Mouse (Mus musculus) naive thymus-derived CD4-positive, alpha-beta T cell, adult 2 months (primary cell): ENCODE results near the gene Ghrhr.

Source experiments
- DNase-seq: peaks from one replicate; pipeline ENCODE4 v3.0.0-alpha.2; 2011; ENCODE audit warnings: low read depth

Ghrhr gene

GRCm38 (mm10) chr6:55376076-55376475 lies at the start of gene Ghrhr:
TSS of gene Ghrhr (plus strand) at chr6:55376295.
- DNase-seq, result no peak

- no peak for DNase-seq
These were observed 49.8 kb upstream of the Ghrhr start for GRCm38 (mm10) chr6:55326299-55326698.

DNA sequence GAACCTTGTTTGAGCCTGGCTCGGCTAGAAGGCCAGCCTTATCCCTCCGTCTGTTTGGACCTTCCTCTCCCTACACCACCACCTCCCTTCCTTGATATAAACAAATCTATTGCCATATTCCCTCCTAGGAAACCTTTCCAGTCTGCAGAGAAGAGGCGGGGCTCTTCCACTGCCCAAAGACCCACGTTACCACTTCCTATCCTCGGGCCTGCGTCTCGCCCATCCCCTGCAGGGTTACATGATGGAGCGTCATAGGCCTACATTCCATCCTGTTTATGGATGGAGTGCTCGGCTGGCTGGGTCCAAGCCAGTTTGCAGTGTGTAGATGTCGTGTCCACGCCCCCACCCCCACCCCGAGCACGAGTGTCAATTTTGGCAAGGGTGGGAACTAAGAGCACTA lies 48.8 kb upstream of the Ghrhr start:
- DNase-seq, result no peak

DNA sequence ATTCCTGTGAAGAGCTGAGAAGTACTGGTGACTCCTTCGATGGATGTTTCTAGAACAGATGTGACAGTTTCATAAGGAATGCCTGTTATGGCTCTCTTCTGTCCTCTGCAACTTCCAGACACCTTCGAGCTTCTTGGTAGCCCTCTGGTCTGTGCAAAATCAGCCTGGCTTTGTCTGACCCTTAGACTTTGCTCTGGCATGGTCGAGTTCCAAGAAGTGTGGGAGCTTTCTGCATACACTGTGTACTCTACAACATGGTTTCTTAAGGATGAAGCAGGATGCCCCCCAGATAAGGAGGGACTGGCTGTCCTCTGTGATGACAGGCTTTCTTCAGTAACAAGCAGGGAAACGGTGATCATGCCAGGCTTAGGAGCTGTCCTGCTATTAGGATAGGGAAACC lies 47.9 kb upstream of the Ghrhr start:
- DNase-seq, result no peak

DNA sequence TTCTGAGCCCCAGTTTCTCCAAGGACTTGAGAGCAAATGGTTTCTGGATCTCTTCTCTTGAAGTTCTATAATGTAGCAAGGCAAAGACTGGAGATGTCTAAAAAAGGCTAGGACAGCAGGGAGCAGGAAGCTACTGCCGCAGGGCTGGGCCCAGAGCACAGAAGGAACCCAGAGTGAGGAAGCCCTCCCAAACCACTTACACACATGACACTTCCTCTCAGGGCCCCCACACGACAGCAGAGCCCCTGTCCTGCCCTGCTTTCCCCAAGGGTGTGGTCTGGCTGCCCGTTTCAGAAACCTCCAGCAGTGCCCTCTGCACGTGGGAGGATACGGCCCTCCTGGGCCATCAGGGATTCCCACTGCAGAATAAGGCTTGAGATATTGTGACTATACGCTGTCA lies 44.8 kb upstream of the Ghrhr start:
- DNase-seq, result no peak

- no peak for DNase-seq
These were observed 43.9 kb upstream of the Ghrhr start for GRCm38 (mm10) chr6:55332100-55332772.

- no peak for DNase-seq
These were observed 43.4 kb upstream of the Ghrhr start for GRCm38 (mm10) chr6:55332773-55333109.

- no peak for DNase-seq
These were observed 40.0 kb upstream of the Ghrhr start, which contains the start of gene Aqp1 for GRCm38 (mm10) chr6:55335989-55336514. TSS of gene Aqp1 (plus strand) at chr6:55336432.

GRCm38 (mm10) chr6:55337242-55337641 lies 38.9 kb upstream of the Ghrhr start:
- no peak for DNase-seq

DNA sequence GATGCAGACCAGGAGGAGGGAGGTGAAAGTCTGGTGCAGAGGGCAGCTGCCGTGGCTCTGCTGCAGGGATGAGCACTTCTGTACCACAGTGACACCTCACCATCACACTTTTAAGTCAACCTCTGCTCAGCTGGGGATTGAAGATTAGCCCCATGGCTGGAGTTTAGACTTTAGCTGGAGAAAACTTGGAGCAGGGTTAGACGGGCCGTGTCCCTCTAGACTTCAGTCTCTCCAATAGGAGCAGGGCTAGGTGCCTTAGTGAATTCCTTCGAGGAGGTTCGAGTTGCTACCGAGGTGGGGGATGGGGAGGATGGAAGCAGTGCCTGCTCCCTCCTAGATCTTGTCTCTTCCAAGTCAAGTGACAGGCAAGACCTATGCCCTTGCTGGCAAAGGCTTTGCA lies 38.0 kb upstream of the Ghrhr start:
- no peak for DNase-seq

GRCm38 (mm10) chr6:55338934-55339825 lies 36.9 kb upstream of the Ghrhr start:
- DNase-seq, result no peak

- no peak for DNase-seq
These were observed 34.4 kb upstream of the Ghrhr start for GRCm38 (mm10) chr6:55341688-55342087.

DNA sequence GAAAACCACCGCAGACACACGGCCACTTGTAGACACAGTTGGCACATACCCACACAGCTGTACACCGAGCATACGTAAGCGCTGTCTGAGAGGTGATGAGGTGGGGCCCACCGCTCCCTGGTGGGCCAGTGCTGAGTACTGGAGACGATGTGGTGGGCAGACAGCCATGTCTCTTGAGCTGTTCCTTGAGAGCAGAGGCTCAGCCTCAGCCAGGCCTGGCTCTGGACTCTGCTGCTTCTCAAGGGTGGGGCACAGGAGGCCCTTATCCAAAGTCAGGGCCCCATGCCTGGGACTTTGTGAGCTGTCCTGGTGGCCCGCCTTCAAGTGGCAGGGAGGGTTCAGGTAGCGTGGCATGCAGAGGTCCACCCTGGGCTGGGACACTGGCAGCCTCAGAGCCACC lies 33.8 kb upstream of the Ghrhr start:
- no peak for DNase-seq

DNA sequence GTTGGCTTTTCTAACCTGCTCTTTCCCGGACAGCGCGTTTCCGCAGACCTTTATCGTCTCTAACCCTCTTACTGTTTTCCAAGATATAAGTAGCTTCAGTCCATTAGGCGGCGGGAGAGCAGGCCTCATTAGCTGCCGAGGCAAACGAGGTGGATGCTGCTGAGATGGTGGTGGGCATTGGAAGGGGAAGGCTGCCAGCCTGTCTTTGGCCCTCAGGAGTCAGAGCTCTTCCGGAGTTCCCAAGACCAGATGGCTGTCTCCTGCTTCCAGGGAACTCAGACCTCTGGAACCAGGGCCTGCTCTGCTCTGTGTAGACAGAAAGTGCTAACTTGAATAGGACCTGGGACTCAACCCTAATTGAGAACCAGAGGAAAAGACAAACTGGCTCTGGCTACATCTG lies 32.6 kb upstream of the Ghrhr start:
- no peak for DNase-seq

DNA sequence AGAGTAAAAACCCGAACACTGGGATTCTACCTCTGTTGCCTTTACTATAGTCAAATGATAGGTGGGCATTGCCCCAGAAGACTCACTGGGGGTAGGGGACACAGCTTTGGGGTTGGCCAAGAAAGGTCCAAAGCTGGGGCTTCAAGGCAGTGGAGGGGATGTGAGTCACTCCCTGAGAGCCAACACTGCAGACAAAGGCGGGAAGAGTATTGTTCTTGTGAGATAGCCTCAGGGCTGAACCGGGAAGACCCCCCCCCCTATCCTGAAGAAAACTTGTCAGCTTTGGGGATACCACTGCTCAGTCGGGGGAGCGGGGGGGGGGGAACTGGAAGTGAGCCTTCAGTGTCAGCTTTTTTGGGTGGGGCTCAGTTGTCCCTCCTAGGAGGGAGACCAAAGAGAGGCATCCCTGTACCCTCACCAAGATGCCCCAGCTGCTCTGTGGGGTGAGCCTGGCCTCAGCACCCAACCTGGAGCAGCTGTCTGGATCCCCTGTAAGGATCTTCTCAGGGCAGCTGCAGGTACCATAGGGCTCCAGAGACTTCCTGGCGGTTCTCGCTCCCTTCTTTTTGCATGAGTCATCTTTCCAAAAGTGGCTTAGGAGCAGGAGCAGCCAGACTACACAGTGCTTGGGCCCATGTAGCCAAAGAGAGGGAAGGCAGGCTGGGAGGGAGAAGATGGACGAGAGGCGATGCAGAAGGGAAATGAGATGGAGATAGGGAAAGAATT lies 31.6 kb upstream of the Ghrhr start:
- no peak for DNase-seq

DNA sequence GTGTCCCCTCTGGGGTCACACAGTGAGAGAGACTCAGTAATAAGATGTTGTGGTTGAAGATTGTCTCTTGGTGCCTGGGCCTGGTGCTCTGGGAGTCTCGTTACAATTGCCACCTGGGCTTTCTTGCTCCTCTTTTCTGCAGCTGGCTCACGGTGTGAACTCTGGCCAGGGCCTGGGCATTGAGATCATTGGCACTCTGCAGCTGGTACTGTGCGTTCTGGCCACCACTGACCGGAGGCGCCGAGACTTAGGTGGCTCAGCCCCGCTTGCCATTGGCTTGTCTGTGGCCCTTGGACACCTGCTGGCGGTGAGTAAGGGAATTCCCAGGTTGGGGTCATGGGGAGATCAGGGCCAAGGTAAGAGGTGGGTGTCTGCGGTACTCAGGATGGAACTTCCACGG lies 30.8 kb upstream of the Ghrhr start:
- no peak for DNase-seq

DNA sequence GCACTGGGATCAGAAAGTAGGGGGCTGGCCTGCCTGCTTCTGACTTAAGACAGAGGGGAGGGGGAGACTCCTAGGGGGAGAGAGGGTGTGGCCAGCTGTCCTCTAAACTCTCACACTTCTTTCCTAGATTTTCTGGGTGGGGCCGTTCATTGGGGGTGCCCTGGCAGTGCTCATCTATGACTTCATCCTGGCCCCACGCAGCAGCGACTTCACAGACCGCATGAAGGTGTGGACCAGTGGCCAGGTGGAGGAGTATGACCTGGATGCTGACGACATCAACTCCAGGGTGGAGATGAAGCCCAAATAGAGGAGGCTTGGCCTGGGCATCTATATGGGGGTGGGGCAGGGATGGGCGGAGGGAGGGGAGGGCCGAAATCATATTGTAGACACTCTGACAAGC lies 29.6 kb upstream of the Ghrhr start:
- DNase-seq, result no peak

DNA sequence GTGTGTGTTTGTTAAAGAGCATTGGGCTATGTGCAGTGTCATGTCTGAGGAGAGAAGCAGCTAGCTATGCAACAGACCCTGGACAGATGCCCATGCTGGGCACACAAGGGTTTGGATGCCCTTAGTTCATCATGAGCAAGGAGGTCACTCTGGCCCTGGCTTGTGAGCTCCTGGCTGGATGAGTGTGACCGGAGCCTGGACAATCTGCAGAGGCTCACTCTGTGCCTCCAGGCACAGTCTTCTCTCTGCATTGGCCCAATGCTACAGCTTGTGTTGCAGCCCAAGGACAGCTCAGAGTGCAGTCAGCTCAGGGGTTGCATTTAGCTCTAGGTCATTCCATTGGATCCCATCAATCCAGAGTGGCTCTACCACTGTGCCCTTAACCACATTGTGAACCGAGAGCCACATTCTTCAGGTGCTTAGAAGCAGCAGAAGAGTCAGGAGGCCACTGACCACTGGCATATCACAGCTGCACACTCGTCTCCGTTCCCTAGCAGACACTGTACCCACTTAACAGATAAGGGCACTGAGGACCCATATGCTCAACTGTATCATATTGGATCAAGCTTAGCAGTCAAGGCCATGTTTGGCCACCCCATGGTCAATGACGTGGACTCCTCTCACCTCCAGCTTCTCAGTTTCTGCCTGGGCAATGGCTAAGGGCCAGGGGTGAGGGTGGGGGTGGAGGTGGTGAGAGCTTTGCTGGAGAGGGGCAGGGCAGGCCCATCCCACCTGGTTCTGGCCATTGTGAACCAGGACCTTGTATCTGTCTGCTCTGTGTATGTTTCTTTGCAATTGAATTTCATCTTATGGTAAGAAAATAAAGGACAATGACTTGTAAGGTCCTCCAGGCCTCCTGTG lies 28.2 kb upstream of the Ghrhr start:
- no peak for DNase-seq

GRCm38 (mm10) chr6:55349231-55349630 lies 26.9 kb upstream of the Ghrhr start:
- DNase-seq, result no peak

DNA sequence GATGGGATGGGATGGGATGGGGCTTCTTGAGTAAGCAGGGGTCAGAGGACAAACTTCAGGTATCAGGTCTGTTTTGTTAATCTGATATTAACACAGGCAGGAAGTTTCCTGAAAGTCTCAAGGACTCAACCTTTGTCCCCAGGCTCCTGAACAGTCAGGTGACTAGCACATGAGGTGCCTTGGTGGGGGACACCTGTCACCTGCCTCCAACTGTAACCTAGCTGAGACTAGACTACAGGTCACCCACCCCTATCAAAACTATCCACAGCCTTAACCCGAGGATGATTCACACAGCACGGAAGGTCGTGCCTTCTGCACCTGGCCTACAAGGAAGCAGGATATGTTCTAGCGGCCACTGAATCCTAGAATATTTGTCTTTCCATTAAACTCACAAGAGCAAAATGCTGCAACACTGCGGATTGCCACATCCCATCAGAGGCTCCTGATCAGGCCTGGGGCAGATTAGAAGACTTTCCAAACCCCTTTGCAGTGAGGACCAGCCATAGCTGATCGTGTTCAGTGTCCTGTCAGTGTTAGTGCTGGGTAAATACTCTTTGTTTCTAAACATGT lies 25.6 kb upstream of the Ghrhr start:
- no peak for DNase-seq

DNA sequence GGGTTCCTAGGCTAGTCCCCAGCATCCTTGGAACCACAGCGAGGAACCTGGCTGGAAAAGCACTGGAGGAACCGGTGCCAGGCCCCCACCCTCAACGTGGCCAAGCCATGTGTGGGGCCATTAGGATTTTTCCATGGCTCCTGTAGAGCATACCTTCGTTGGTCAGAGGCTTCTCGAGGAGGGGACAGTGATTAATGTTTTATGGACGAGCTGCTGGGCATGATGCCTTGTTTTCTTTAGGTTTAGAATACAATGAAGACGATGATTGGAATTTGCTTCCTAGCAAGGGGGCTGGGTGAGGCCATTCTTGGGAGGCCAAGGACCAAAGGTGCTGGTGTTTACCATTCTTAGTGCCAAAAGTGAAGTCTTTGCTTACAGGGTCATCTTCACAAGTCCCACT lies 24.4 kb upstream of the Ghrhr start:
- no peak for DNase-seq
